Mouse (Mus musculus): ENCODE measurements around the gene Clec12b. TPM values are rescaled to one million over a fixed set of nuclear protein-coding genes. Genes with fewer than 3 reads are reported as not detected.
A peak's percentile ranks its signal among the peaks of the same experiment; 100 is the strongest.

Clec12b gene
- polyA plus RNA-seq, 1 experiment from 2014 or later, result 0.11 TPM

DNA sequence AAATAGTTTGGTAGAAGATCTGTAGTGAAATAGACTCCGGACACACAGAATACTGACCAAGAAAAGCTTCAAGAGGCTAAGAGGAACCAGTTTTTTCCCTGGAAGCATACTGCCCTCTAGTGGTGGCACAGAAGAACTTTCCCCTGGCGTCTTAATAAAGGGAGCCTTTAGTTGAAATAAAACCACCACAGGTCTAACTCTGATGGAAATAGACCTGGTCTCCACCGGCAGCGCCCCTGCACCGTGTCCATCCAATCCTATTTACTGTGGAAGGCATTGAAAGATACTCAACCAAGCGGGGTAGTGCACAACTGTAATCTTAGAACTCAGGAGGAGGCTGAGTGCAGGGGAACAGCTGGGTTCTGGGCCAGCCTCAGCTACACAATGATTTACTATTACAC is 19.7 kb downstream of the Clec12b start:
- Histone ChIP-seq H3K27me3 (ENCODE audit: insufficient read depth, low read length) (no peaks in the 10 kb centered on the region), H3K9ac (replicated peaks) (no peak overlapping the region), H3K4me1 (ENCODE audit: insufficient read depth) (peaks cover 2% of the 10 kb centered on the region; the same call in 1 of the 2 replicates), H3K4me3 (ENCODE audit: low read depth, low read length) (no peak overlapping the region), H3K27ac (ENCODE audit: low read depth) (no peak overlapping the region), H3K36me3 (replicated peaks; ENCODE audit: insufficient read depth, low read length) (no peaks in the 10 kb centered on the region), H3K4me2 (ENCODE audit: low read depth, low read length) (no peak overlapping the region), H3K9me3 (ENCODE audit: low read length) (no peaks in the 10 kb centered on the region)
- 8% methylated on average over 6 of the region's 6 CpGs for WGBS (ENCODE audit: insufficient replicate concordance)
- TF ChIP-seq EP300 (IDR thresholded peaks at IDR 0.05; ENCODE audit: low read depth), result no peak
- peak; percentile 87 for TF ChIP-seq CTCF (IDR thresholded peaks at IDR 0.05; ENCODE audit: low read depth)
- DNase-seq, result peak; percentile 32
- peak; percentile 25 for ATAC-seq

- no peaks in the 10 kb centered on the region for H3K36me3 ChIP-seq (replicated peaks; ENCODE audit: insufficient read depth, low read length)
- H3K4me1 ChIP-seq (ENCODE audit: insufficient read depth), result no peaks in the 10 kb centered on the region
- no peak for ATAC-seq
- 45% methylated on average over 1 of the region's 1 CpGs for WGBS (ENCODE audit: insufficient replicate concordance)
- H3K27ac ChIP-seq (ENCODE audit: low read depth), result no peak overlapping the region
- TF ChIP-seq EP300 (IDR thresholded peaks at IDR 0.05; ENCODE audit: low read depth), result no peak
- TF ChIP-seq CTCF (IDR thresholded peaks at IDR 0.05; ENCODE audit: low read depth), result no peak
- no peak for DNase-seq
- no peaks in the 10 kb centered on the region for H3K9me3 ChIP-seq (ENCODE audit: low read length)
- no peak overlapping the region for H3K4me3 ChIP-seq (ENCODE audit: low read depth, low read length)
- no peak overlapping the region for H3K9ac ChIP-seq (replicated peaks)
- H3K4me2 ChIP-seq (ENCODE audit: low read depth, low read length), result no peak overlapping the region
- H3K27me3 ChIP-seq (ENCODE audit: insufficient read depth, low read length), result no peaks in the 10 kb centered on the region
Measured at GRCm38 (mm10) chr6:129363942-129364341, 21.7 kb downstream of the Clec12b start.

GRCm38 (mm10) chr6:129359515-129359914 is 26.2 kb downstream of the Clec12b start:
- H3K4me2 ChIP-seq (ENCODE audit: low read depth, low read length), result no peak overlapping the region
- ATAC-seq (no peak), DNase-seq (no peak)
- TF ChIP-seq CTCF (IDR thresholded peaks at IDR 0.05; ENCODE audit: low read depth) (no peak), EP300 (IDR thresholded peaks at IDR 0.05; ENCODE audit: low read depth) (no peak)
- H3K9me3 ChIP-seq (ENCODE audit: low read length), result no peaks in the 10 kb centered on the region
- no peaks in the 10 kb centered on the region for H3K36me3 ChIP-seq (replicated peaks; ENCODE audit: insufficient read depth, low read length)
- WGBS (ENCODE audit: insufficient replicate concordance), result 65% methylated on average over 2 of the region's 2 CpGs
- H3K4me3 ChIP-seq (ENCODE audit: low read depth, low read length), result no peak overlapping the region
- H3K27ac ChIP-seq (ENCODE audit: low read depth), result no peak overlapping the region
- no peaks in the 10 kb centered on the region for H3K4me1 ChIP-seq (ENCODE audit: insufficient read depth)
- no peak overlapping the region for H3K9ac ChIP-seq (replicated peaks)
- H3K27me3 ChIP-seq (ENCODE audit: insufficient read depth, low read length), result no peaks in the 10 kb centered on the region

- no peaks in the 10 kb centered on the region for H3K9me3 ChIP-seq (ENCODE audit: low read length)
- H3K4me2 ChIP-seq (ENCODE audit: low read depth, low read length), result no peak overlapping the region
- DNase-seq, result no peak
- no peak for ATAC-seq
- H3K4me1 ChIP-seq (ENCODE audit: insufficient read depth), result no peaks in the 10 kb centered on the region
- no peaks in the 10 kb centered on the region for H3K36me3 ChIP-seq (replicated peaks; ENCODE audit: insufficient read depth, low read length)
- no peak overlapping the region; the same call in 1 of the 2 replicates for H3K27ac ChIP-seq (ENCODE audit: low read depth)
- H3K9ac ChIP-seq (replicated peaks), result no peak overlapping the region
- H3K4me3 ChIP-seq (ENCODE audit: low read depth, low read length), result no peak overlapping the region
- TF ChIP-seq EP300 (IDR thresholded peaks at IDR 0.05; ENCODE audit: low read depth) (no peak), CTCF (IDR thresholded peaks at IDR 0.05; ENCODE audit: low read depth) (no peak)
- no peaks in the 10 kb centered on the region for H3K27me3 ChIP-seq (ENCODE audit: insufficient read depth, low read length)
Measured at GRCm38 (mm10) chr6:129356430-129356829, 29.2 kb downstream of the Clec12b start.

GRCm38 (mm10) chr6:129355774-129356173 is 29.9 kb downstream of the Clec12b start:
- no peak overlapping the region for H3K4me2 ChIP-seq (ENCODE audit: low read depth, low read length)
- ATAC-seq, result no peak
- DNase-seq, result no peak
- WGBS (ENCODE audit: insufficient replicate concordance), result 82% methylated on average over 2 of the region's 2 CpGs
- no peaks in the 10 kb centered on the region for H3K4me1 ChIP-seq (ENCODE audit: insufficient read depth)
- H3K27ac ChIP-seq (ENCODE audit: low read depth), result no peak overlapping the region
- TF ChIP-seq CTCF (IDR thresholded peaks at IDR 0.05; ENCODE audit: low read depth), result no peak
- TF ChIP-seq EP300 (IDR thresholded peaks at IDR 0.05; ENCODE audit: low read depth), result no peak
- no peak overlapping the region for H3K9ac ChIP-seq (replicated peaks)
- no peak overlapping the region for H3K4me3 ChIP-seq (ENCODE audit: low read depth, low read length)
- no peaks in the 10 kb centered on the region for H3K27me3 ChIP-seq (ENCODE audit: insufficient read depth, low read length)
- no peaks in the 10 kb centered on the region for H3K36me3 ChIP-seq (replicated peaks; ENCODE audit: insufficient read depth, low read length)
- H3K9me3 ChIP-seq (ENCODE audit: low read length), result no peaks in the 10 kb centered on the region

DNA sequence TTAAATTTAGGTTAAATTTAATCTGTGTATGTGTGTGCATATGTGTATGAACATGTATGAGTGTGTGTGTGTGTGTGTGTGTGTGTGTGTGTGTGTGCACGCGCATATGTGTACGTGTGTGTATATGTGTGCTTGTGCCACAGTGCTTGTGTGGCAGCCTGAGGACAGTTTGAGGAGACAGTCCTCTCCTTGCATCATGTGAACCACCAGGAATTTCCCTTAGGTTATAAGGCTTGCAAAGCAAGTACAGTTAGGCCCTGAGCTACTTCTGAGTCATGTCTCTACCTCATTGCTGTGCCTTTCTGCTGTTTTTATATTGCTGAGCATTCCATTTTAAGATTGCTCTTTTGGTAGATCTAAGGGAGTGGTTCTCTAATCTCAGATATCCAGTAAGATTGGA is 34.6 kb downstream of the Clec12b start:
- WGBS (ENCODE audit: insufficient replicate concordance), result 81% methylated on average over 3 of the region's 3 CpGs
- H3K4me3 ChIP-seq (ENCODE audit: low read depth, low read length), result peak overlapping the region; percentile 19
- no peaks in the 10 kb centered on the region for H3K4me1 ChIP-seq (ENCODE audit: insufficient read depth)
- no peaks in the 10 kb centered on the region for H3K36me3 ChIP-seq (replicated peaks; ENCODE audit: insufficient read depth, low read length)
- H3K9me3 ChIP-seq (ENCODE audit: low read length), result peaks cover 2% of the 10 kb centered on the region; the same call in 1 of the 2 replicates
- no peak for DNase-seq
- H3K27me3 ChIP-seq (ENCODE audit: insufficient read depth, low read length), result no peaks in the 10 kb centered on the region
- ATAC-seq, result no peak
- no peak for TF ChIP-seq CTCF (IDR thresholded peaks at IDR 0.05; ENCODE audit: low read depth)
- TF ChIP-seq EP300 (IDR thresholded peaks at IDR 0.05; ENCODE audit: low read depth), result no peak
- H3K9ac ChIP-seq (replicated peaks), result no peak overlapping the region; the same call in 1 of the 2 replicates
- H3K4me2 ChIP-seq (ENCODE audit: low read depth, low read length), result peak overlapping the region; percentile 28; the same call in 1 of the 2 replicates
- H3K27ac ChIP-seq (ENCODE audit: low read depth), result peak overlapping the region; percentile 34; the same call in 1 of the 2 replicates
